Mouse (Mus musculus) forebrain, embryonic 12.5 days (tissue): ENCODE data around the gene Gphb5. TPM values are rescaled to one million over a fixed set of nuclear protein-coding genes. Genes with fewer than 3 reads are reported as not detected.

ENCODE experiments used
- ATAC-seq: fragments of 200-750 bp; cut with Nextera tagmentation; 2 replicates; pipeline ENCODE4 v1.8.0; 2017; ENCODE audit warnings: moderate TSS enrichment; ENCODE audit not compliant: low FRiP score
- H3K27ac ChIP-seq: fragments of 300-500 bp; sonication (generic); 2 replicates; pipeline ENCODE4 v1.5.1; 2016; ENCODE audit warnings: mild to moderate bottlenecking
- H3K27me3 ChIP-seq: fragments of 300-500 bp; sonication (generic); 2 replicates; pipeline ENCODE4 v1.6.1; 2016; ENCODE audit warnings: mild to moderate bottlenecking
- H3K36me3 ChIP-seq: fragments of 300-500 bp; sonication (generic); replicated peaks from 2 replicates; pipeline ENCODE4 v1.6.1; 2016; ENCODE audit warnings: mild to moderate bottlenecking
- H3K4me1 ChIP-seq: fragments of 300-500 bp; sonication (generic); 2 replicates; pipeline ENCODE4 v1.6.1; 2016
- H3K4me2 ChIP-seq: fragments of 300-500 bp; sonication (generic); 2 replicates; pipeline ENCODE4 v1.6.1; 2016; ENCODE audit warnings: mild to moderate bottlenecking, moderate library complexity
- H3K4me3 ChIP-seq: fragments of 300-500 bp; sonication (generic); replicated peaks from 2 replicates; pipeline ENCODE4 v1.5.1; 2016; ENCODE audit warnings: mild to moderate bottlenecking
- H3K9ac ChIP-seq: fragments of 300-500 bp; sonication (generic); 2 replicates; pipeline ENCODE4 v1.6.1; 2016; ENCODE audit warnings: mild to moderate bottlenecking
- H3K9me3 ChIP-seq: fragments of 300-500 bp; sonication (generic); 2 replicates; pipeline ENCODE4 v1.6.1; 2016
- WGBS: fragments of 180-500 bp; shearing (Covaris S2); methylation state at CpG from one replicate; pipeline ENCODE4 v1.1.7; 2016; 5-methylcytosine and 5-hydroxymethylcytosine counted together
- polyA plus RNA-seq: library from polyadenylated mRNA; unstranded; fragments of >200 nt; fragmentation: Nextera tagmentation; extraction: Ambion mirVana; gene quantifications from 2 replicates; pipeline ENCODE4 v1.2.1, GENCODE M21; 2016

The Gphb5 gene
- polyA plus RNA-seq, 1 experiment from 2014 or later = not detected

- no peak overlapping the region for H3K4me2 ChIP-seq
- ATAC-seq = no peak
- no peak overlapping the region for H3K27ac ChIP-seq
- H3K4me1 ChIP-seq = no peaks in the 10 kb centered on the region
- H3K9me3 ChIP-seq = no peaks in the 10 kb centered on the region
- no peaks in the 10 kb centered on the region for H3K36me3 ChIP-seq
- H3K4me3 ChIP-seq = no peak overlapping the region
- WGBS = 94% methylated on average over 9 of the region's 9 CpGs
- no peak overlapping the region for H3K9ac ChIP-seq
- no peaks in the 10 kb centered on the region for H3K27me3 ChIP-seq
These were observed 28.1 kb downstream of the Gphb5 start for GRCm38 (mm10) chr12:75388521-75388920.

- 95% methylated on average over 15 of the region's 15 CpGs for WGBS
- ATAC-seq = no peak
- Histone ChIP-seq H3K9me3 (no peaks in the 10 kb centered on the region), H3K36me3 (no peaks in the 10 kb centered on the region), H3K9ac (no peak overlapping the region), H3K4me1 (no peaks in the 10 kb centered on the region), H3K4me2 (no peak overlapping the region), H3K27me3 (no peaks in the 10 kb centered on the region), H3K4me3 (no peak overlapping the region), H3K27ac (no peak overlapping the region)
These were observed 28.7 kb downstream of the Gphb5 start for GRCm38 (mm10) chr12:75387846-75388245.

GRCm38 (mm10) chr12:75387156-75387555 is 29.4 kb downstream of the Gphb5 start:
- Histone ChIP-seq H3K4me1 (no peaks in the 10 kb centered on the region), H3K36me3 (no peaks in the 10 kb centered on the region), H3K9me3 (no peaks in the 10 kb centered on the region), H3K27me3 (no peaks in the 10 kb centered on the region), H3K4me2 (no peak overlapping the region), H3K9ac (no peak overlapping the region), H3K4me3 (no peak overlapping the region), H3K27ac (no peak overlapping the region)
- ATAC-seq = no peak
- 89% methylated on average over 8 of the region's 8 CpGs for WGBS

GRCm38 (mm10) chr12:75386731-75387130 is 29.9 kb downstream of the Gphb5 start:
- ATAC-seq = no peak
- Histone ChIP-seq H3K36me3 (no peaks in the 10 kb centered on the region), H3K9me3 (no peaks in the 10 kb centered on the region), H3K27me3 (no peaks in the 10 kb centered on the region), H3K27ac (no peak overlapping the region), H3K9ac (no peak overlapping the region), H3K4me1 (no peaks in the 10 kb centered on the region), H3K4me2 (no peak overlapping the region), H3K4me3 (no peak overlapping the region)
- 92% methylated on average over 9 of the region's 9 CpGs for WGBS

GRCm38 (mm10) chr12:75376126-75376525 is 40.5 kb downstream of the Gphb5 start:
- ATAC-seq = no peak
- H3K27me3 ChIP-seq = no peaks in the 10 kb centered on the region
- H3K27ac ChIP-seq = no peak overlapping the region
- H3K9ac ChIP-seq = no peak overlapping the region
- no peak overlapping the region for H3K4me2 ChIP-seq
- no peaks in the 10 kb centered on the region for H3K4me1 ChIP-seq
- WGBS = 85% methylated on average over 6 of the region's 6 CpGs
- no peaks in the 10 kb centered on the region for H3K9me3 ChIP-seq
- no peaks in the 10 kb centered on the region for H3K36me3 ChIP-seq
- no peak overlapping the region for H3K4me3 ChIP-seq

GRCm38 (mm10) chr12:75375060-75375459 is 41.5 kb downstream of the Gphb5 start:
- ATAC-seq = no peak
- H3K4me2 ChIP-seq = no peak overlapping the region

GRCm38 (mm10) chr12:75374437-75374836 is 42.1 kb downstream of the Gphb5 start:
- 95% methylated on average over 10 of the region's 10 CpGs for WGBS
- no peak overlapping the region for H3K4me2 ChIP-seq
- no peak overlapping the region for H3K27ac ChIP-seq
- no peak overlapping the region for H3K4me3 ChIP-seq
- no peak for ATAC-seq
- H3K9me3 ChIP-seq = no peaks in the 10 kb centered on the region
- no peaks in the 10 kb centered on the region for H3K36me3 ChIP-seq
- no peak overlapping the region for H3K9ac ChIP-seq
- H3K4me1 ChIP-seq = no peaks in the 10 kb centered on the region
- no peaks in the 10 kb centered on the region for H3K27me3 ChIP-seq

More at GRCm38 (mm10) chr12:75375060-75375459, 41.5 kb downstream of the Gphb5 start:
- no peaks in the 10 kb centered on the region for H3K9me3 ChIP-seq
- 93% methylated on average over 12 of the region's 12 CpGs for WGBS
- no peak overlapping the region for H3K4me3 ChIP-seq
- no peaks in the 10 kb centered on the region for H3K4me1 ChIP-seq
- no peak overlapping the region for H3K27ac ChIP-seq
- no peaks in the 10 kb centered on the region for H3K27me3 ChIP-seq
- H3K36me3 ChIP-seq = no peaks in the 10 kb centered on the region
- H3K9ac ChIP-seq = no peak overlapping the region

- WGBS = 86% methylated on average over 2 of the region's 2 CpGs
- Histone ChIP-seq H3K4me3 (no peak overlapping the region), H3K27ac (no peak overlapping the region), H3K27me3 (no peaks in the 10 kb centered on the region), H3K36me3 (no peaks in the 10 kb centered on the region), H3K9me3 (no peaks in the 10 kb centered on the region), H3K4me1 (no peaks in the 10 kb centered on the region), H3K9ac (no peak overlapping the region), H3K4me2 (no peak overlapping the region)
- no peak for ATAC-seq
These were observed 47.1 kb downstream of the Gphb5 start for GRCm38 (mm10) chr12:75369418-75369851.

- H3K36me3 ChIP-seq = no peaks in the 10 kb centered on the region
- 76% methylated on average over 5 of the region's 5 CpGs for WGBS
- ATAC-seq = no peak
These were observed 48.1 kb downstream of the Gphb5 start for GRCm38 (mm10) chr12:75368527-75368926.

GRCm38 (mm10) chr12:75367371-75367770 is 49.2 kb downstream of the Gphb5 start:
- Histone ChIP-seq H3K4me1 (no peaks in the 10 kb centered on the region), H3K4me3 (no peak overlapping the region), H3K27ac (no peak overlapping the region), H3K9ac (no peak overlapping the region), H3K9me3 (no peaks in the 10 kb centered on the region), H3K27me3 (no peaks in the 10 kb centered on the region), H3K36me3 (no peaks in the 10 kb centered on the region), H3K4me2 (no peak overlapping the region)
- WGBS = 95% methylated on average over 6 of the region's 6 CpGs
- ATAC-seq = no peak

More at GRCm38 (mm10) chr12:75368527-75368926, 48.1 kb downstream of the Gphb5 start:
- Histone ChIP-seq H3K4me3 (no peak overlapping the region), H3K27me3 (no peaks in the 10 kb centered on the region), H3K27ac (no peak overlapping the region), H3K9ac (no peak overlapping the region), H3K4me1 (no peaks in the 10 kb centered on the region), H3K9me3 (no peaks in the 10 kb centered on the region), H3K4me2 (no peak overlapping the region)

- no peak overlapping the region for H3K9ac ChIP-seq
- WGBS = 90% methylated on average over 14 of the region's 14 CpGs
- H3K4me1 ChIP-seq = no peaks in the 10 kb centered on the region
- H3K27ac ChIP-seq = no peak overlapping the region
- H3K4me2 ChIP-seq = no peak overlapping the region
- H3K4me3 ChIP-seq = no peak overlapping the region
- ATAC-seq = no peak
- no peaks in the 10 kb centered on the region for H3K36me3 ChIP-seq
- H3K9me3 ChIP-seq = no peaks in the 10 kb centered on the region
- no peaks in the 10 kb centered on the region for H3K27me3 ChIP-seq
These were observed 50.9 kb downstream of the Gphb5 start for GRCm38 (mm10) chr12:75365621-75366124.

GRCm38 (mm10) chr12:75364416-75364815 is 52.2 kb downstream of the Gphb5 start:
- ATAC-seq = no peak
- WGBS = 93% methylated on average over 4 of the region's 4 CpGs
- Histone ChIP-seq H3K9ac (no peak overlapping the region), H3K27me3 (no peaks in the 10 kb centered on the region), H3K36me3 (no peaks in the 10 kb centered on the region), H3K9me3 (no peaks in the 10 kb centered on the region), H3K27ac (no peak overlapping the region), H3K4me1 (no peaks in the 10 kb centered on the region), H3K4me2 (no peak overlapping the region), H3K4me3 (no peak overlapping the region)

- H3K9me3 ChIP-seq = no peaks in the 10 kb centered on the region
- H3K36me3 ChIP-seq = no peaks in the 10 kb centered on the region
- H3K27me3 ChIP-seq = no peaks in the 10 kb centered on the region
- 92% methylated on average over 16 of the region's 16 CpGs for WGBS
- no peak for ATAC-seq
- H3K4me3 ChIP-seq = no peak overlapping the region
- no peak overlapping the region for H3K9ac ChIP-seq
- no peaks in the 10 kb centered on the region for H3K4me1 ChIP-seq
- H3K27ac ChIP-seq = no peak overlapping the region
- H3K4me2 ChIP-seq = no peak overlapping the region
These were observed 54.1 kb downstream of the Gphb5 start for GRCm38 (mm10) chr12:75362456-75362855.
